Mouse (Mus musculus): ENCODE results near the gene Pex7. TPM values are rescaled to one million over a fixed set of nuclear protein-coding genes. Genes with fewer than 3 reads are reported as not detected.
A peak's percentile ranks its signal among the peaks of the same experiment; 100 is the strongest.
"Not testable (repeated sequence)": the region's sequence is repeated elsewhere in the genome, so short reads cannot be mapped to it uniquely, and the experiment has no call there.

Gene Pex7
- polyA plus RNA-seq, 1 experiment: 19.1 TPM

GRCm38 (mm10) chr10:19928205-19928604, 20.7 kb upstream of the Pex7 start:
- Histone ChIP-seq H3K4me1 (ENCODE audit: control insufficient read depth, insufficient read depth, low read length) (no peaks in the 10 kb centered on the region), H3K4me3 (replicated peaks; ENCODE audit: control insufficient read depth, low read depth, low read length) (no peak overlapping the region), H3K27ac (ENCODE audit: control insufficient read depth, insufficient read depth, low read depth, low read length, poor library complexity) (no peak overlapping the region)
- WGBS: 83% methylated on average over 1 of the region's 1 CpGs
- no peak for TF ChIP-seq POLR2A (IDR thresholded peaks at IDR 0.05; ENCODE audit: borderline replicate concordance, control insufficient read depth, low read depth, low read length)
- no peak for TF ChIP-seq CTCF (IDR thresholded peaks at IDR 0.05; ENCODE audit: control insufficient read depth, insufficient read depth, low read length)

DNA sequence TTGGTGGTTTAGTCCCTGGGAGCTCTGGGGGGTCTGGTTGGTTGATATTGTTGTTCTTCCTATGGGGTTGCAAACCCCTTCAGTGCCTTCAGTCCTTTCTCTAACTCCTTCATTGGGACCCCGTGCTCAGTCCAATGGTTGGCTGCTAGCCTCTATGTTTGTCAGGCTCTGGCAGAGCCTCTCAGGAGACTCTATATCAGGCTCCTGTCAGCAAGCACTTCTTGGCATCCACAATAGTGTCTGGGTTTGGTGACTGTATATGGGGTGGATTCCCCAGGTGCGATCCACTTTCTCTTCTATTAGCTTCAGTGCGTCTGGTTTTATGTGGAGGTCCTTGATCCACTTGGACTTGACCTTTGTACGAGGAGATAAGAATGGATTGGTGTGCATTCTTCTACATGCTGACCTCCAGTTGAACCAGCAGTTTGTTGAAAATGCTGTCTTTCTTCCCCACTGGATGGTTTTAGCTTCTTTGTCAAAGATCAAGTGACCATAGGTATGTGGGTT, 19.0 kb upstream of the Pex7 start:
- not testable (repeated sequence) for H3K4me3 ChIP-seq (replicated peaks; ENCODE audit: control insufficient read depth, low read depth, low read length); H3K27ac ChIP-seq (ENCODE audit: control insufficient read depth, insufficient read depth, low read depth, low read length, poor library complexity); H3K4me1 ChIP-seq (ENCODE audit: control insufficient read depth, insufficient read depth, low read length)
- 90% methylated on average over 4 of the region's 4 CpGs for WGBS

- TF ChIP-seq CTCF (IDR thresholded peaks at IDR 0.05; ENCODE audit: control insufficient read depth, insufficient read depth, low read length): no peak
- Histone ChIP-seq H3K4me1 (ENCODE audit: control insufficient read depth, insufficient read depth, low read length) (no peaks in the 10 kb centered on the region), H3K27ac (ENCODE audit: control insufficient read depth, insufficient read depth, low read depth, low read length, poor library complexity) (no peak overlapping the region), H3K4me3 (replicated peaks; ENCODE audit: control insufficient read depth, low read depth, low read length) (no peak overlapping the region)
- 79% methylated on average over 2 of the region's 2 CpGs for WGBS
Observed at GRCm38 (mm10) chr10:19924256-19924655, 16.8 kb upstream of the Pex7 start.

GRCm38 (mm10) chr10:19922410-19922809, 14.9 kb upstream of the Pex7 start:
- Histone ChIP-seq H3K4me3 (replicated peaks; ENCODE audit: control insufficient read depth, low read depth, low read length) (no peak overlapping the region), H3K4me1 (ENCODE audit: control insufficient read depth, insufficient read depth, low read length) (no peaks in the 10 kb centered on the region), H3K27ac (ENCODE audit: control insufficient read depth, insufficient read depth, low read depth, low read length, poor library complexity) (no peak overlapping the region)
- 56% methylated on average over 4 of the region's 4 CpGs for WGBS
- no peak for TF ChIP-seq CTCF (IDR thresholded peaks at IDR 0.05; ENCODE audit: control insufficient read depth, insufficient read depth, low read length)
- TF ChIP-seq POLR2A (IDR thresholded peaks at IDR 0.05; ENCODE audit: borderline replicate concordance, control insufficient read depth, low read depth, low read length): no peak

- no peak overlapping the region for H3K27ac ChIP-seq (ENCODE audit: control insufficient read depth, insufficient read depth, low read depth, low read length, poor library complexity)
- 46% methylated on average over 1 of the region's 1 CpGs for WGBS
- H3K4me1 ChIP-seq (ENCODE audit: control insufficient read depth, insufficient read depth, low read length): peaks cover 2% of the 10 kb centered on the region; the same call in 1 of the 2 replicates
- no peak overlapping the region for H3K4me3 ChIP-seq (replicated peaks; ENCODE audit: control insufficient read depth, low read depth, low read length)
- no peak for TF ChIP-seq POLR2A (IDR thresholded peaks at IDR 0.05; ENCODE audit: borderline replicate concordance, control insufficient read depth, low read depth, low read length)
- peak; percentile 43; the same call in 1 of the 2 replicates for TF ChIP-seq CTCF (IDR thresholded peaks at IDR 0.05; ENCODE audit: control insufficient read depth, insufficient read depth, low read length)
Observed at GRCm38 (mm10) chr10:19915301-19915700, 7.8 kb upstream of the Pex7 start.

DNA sequence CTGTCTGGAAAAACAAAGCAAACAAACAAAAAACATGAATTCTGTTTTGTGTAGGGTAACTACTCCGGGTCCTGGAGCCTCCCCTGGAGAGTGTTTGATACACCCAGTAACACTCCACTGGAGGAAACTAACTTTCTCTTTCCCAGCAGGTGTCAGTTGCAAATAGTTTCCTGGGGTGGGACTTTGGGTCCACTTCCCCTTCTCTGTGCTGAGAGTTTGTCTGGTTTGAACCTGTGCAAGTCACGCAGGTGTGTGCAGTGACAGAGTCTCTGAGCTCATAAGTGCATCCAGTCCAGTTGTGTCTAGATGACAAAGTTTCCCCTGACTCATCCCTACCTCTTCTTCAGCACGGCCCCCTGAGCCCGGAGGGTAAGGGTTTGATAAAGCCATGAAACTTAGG, 6.3 kb upstream of the Pex7 start:
- WGBS: 31% methylated on average over 4 of the region's 4 CpGs
- Histone ChIP-seq H3K4me3 (replicated peaks; ENCODE audit: control insufficient read depth, low read depth, low read length) (no peak overlapping the region), H3K4me1 (ENCODE audit: control insufficient read depth, insufficient read depth, low read length) (peaks cover 2% of the 10 kb centered on the region; the same call in 1 of the 2 replicates), H3K27ac (ENCODE audit: control insufficient read depth, insufficient read depth, low read depth, low read length, poor library complexity) (no peak overlapping the region)
- TF ChIP-seq CTCF (IDR thresholded peaks at IDR 0.05; ENCODE audit: control insufficient read depth, insufficient read depth, low read length) (no peak), POLR2A (IDR thresholded peaks at IDR 0.05; ENCODE audit: borderline replicate concordance, control insufficient read depth, low read depth, low read length) (no peak)

GRCm38 (mm10) chr10:19911583-19911982, 4.1 kb upstream of the Pex7 start:
- TF ChIP-seq CTCF (IDR thresholded peaks at IDR 0.05; ENCODE audit: control insufficient read depth, insufficient read depth, low read length) (no peak), POLR2A (IDR thresholded peaks at IDR 0.05; ENCODE audit: borderline replicate concordance, control insufficient read depth, low read depth, low read length) (no peak)
- 11% methylated on average over 1 of the region's 1 CpGs for WGBS
- no peak overlapping the region for H3K27ac ChIP-seq (ENCODE audit: control insufficient read depth, insufficient read depth, low read depth, low read length, poor library complexity)
- H3K4me1 ChIP-seq (ENCODE audit: control insufficient read depth, insufficient read depth, low read length): peaks cover 2% of the 10 kb centered on the region; the same call in 1 of the 2 replicates
- no peak overlapping the region for H3K4me3 ChIP-seq (replicated peaks; ENCODE audit: control insufficient read depth, low read depth, low read length)

- H3K27ac ChIP-seq (ENCODE audit: control insufficient read depth, insufficient read depth, low read depth, low read length, poor library complexity): no peak overlapping the region
- WGBS: 82% methylated on average over 2 of the region's 2 CpGs
- H3K4me1 ChIP-seq (ENCODE audit: control insufficient read depth, insufficient read depth, low read length): peaks cover 2% of the 10 kb centered on the region; the same call in 1 of the 2 replicates
- H3K4me3 ChIP-seq (replicated peaks; ENCODE audit: control insufficient read depth, low read depth, low read length): no peak overlapping the region
- TF ChIP-seq CTCF (IDR thresholded peaks at IDR 0.05; ENCODE audit: control insufficient read depth, insufficient read depth, low read length) (no peak), POLR2A (IDR thresholded peaks at IDR 0.05; ENCODE audit: borderline replicate concordance, control insufficient read depth, low read depth, low read length) (no peak)
Observed at GRCm38 (mm10) chr10:19910516-19910915, 3.0 kb upstream of the Pex7 start.

DNA sequence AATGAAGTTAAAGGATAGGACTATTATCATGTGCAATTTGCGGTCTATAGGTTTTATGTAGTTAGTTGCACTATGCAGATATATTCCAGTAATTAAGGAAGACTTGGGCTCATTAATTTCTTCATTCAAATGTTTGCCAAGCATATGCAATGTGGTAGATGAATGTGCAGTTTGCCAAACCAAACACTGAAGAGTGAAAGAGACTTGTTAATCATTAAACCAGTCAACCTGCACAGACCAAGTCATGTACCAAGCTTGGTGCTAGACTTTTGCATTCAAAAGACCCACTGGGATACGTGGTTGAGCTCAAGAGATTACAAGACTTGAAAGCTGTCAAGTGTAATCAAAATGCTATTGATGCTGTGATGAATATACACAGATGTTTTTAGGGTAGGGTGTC, 587 bp upstream of the Pex7 start:
- 76% methylated on average over 2 of the region's 2 CpGs for WGBS

More for the DNA sequence above, 587 bp upstream of the Pex7 start:
- TF ChIP-seq POLR2A (IDR thresholded peaks at IDR 0.05; ENCODE audit: borderline replicate concordance, control insufficient read depth, low read depth, low read length): no peak
- no peak for TF ChIP-seq CTCF (IDR thresholded peaks at IDR 0.05; ENCODE audit: control insufficient read depth, insufficient read depth, low read length)
- Histone ChIP-seq H3K4me1 (ENCODE audit: control insufficient read depth, insufficient read depth, low read length) (no peaks in the 10 kb centered on the region), H3K4me3 (replicated peaks; ENCODE audit: control insufficient read depth, low read depth, low read length) (no peak overlapping the region), H3K27ac (ENCODE audit: control insufficient read depth, insufficient read depth, low read depth, low read length, poor library complexity) (no peak overlapping the region)

Data from bone marrow, adult 2 months (tissue).